In genomic region chrX:11255564-11256360, GRCm38 (mm10) we compare ENCODE assay signal across 20 mouse cellular contexts. TPM values are rescaled to one million over a fixed set of nuclear protein-coding genes. Genes with fewer than 3 reads are reported as not detected.
DNase-seq lines count a peak whose midpoint lies in the region; ATAC-seq lines count a peak whose summit lies in the region.
"Had no signal": no experiment of that assay in that cellular context is flagged by ENCODE, and none has a peak within 500 bp of the region (broad histone marks: within the 10 kb centered on the region; RNA-seq: fewer than 3 reads in every experiment).

No protein-coding gene starts in this region.

- H3K9ac ChIP-seq in kidney, embryonic 16.5 days (replicated peaks; ENCODE audit: low read length), result no peak overlapping the region
- H3K9ac ChIP-seq: liver, embryonic 15.5 days had no signal

- 32% methylated on average over 8 of the region's 8 CpGs for WGBS in kidney, embryonic 16.5 days

- H3K9me3 ChIP-seq in kidney, embryonic 16.5 days (ENCODE audit: low read length), result no peaks in the 10 kb centered on the region
- H3K9me3 ChIP-seq: hindbrain, embryonic 10.5 days; liver, embryonic 15.5 days had no signal

- no peak overlapping the region for H3K4me2 ChIP-seq in kidney, embryonic 16.5 days (replicated peaks; ENCODE audit: low read depth, low read length)
- H3K4me2 ChIP-seq: liver, embryonic 15.5 days had no signal

- no peak for DNase-seq in kidney, adult 11 months
- peak; percentile 4 for DNase-seq in thymus, postnatal 0 days (ENCODE audit: low spot score)
- no peak for DNase-seq in thymus, postnatal 10 days (ENCODE audit: low spot score in 2 of 2)
- peak; percentile 7 for DNase-seq in induced T-regulatory cell, adult 2 months (ENCODE audit: low read depth)
- peak; percentile 18 for DNase-seq in yolk sac, embryonic 10.5 days (ENCODE audit: low spot score)
- DNase-seq in frontal cortex, postnatal 14 days (ENCODE audit: low spot score in 2 of 2), result no peak
- DNase-seq in natural killer cell, adult 2 months (ENCODE audit: low spot score in 2 of 2), result no peak
- DNase-seq: adrenal gland, adult 8-10 months; cerebellum, adult 2 months; gastrocnemius, postnatal 36 days; kidney, postnatal 14 days; retina, postnatal 1 day; thymus, postnatal 14 days had no signal

- ATAC-seq in kidney, embryonic 16.5 days (ENCODE audit: low FRiP score, low TSS enrichment), result peak; percentile 63; the same call in 1 of the 2 replicates

- peaks cover 16% of the 10 kb centered on the region; the same call in 1 of the 2 replicates for H3K27me3 ChIP-seq in kidney, embryonic 16.5 days (ENCODE audit: insufficient read depth, low read length)
- H3K27me3 ChIP-seq: liver, embryonic 15.5 days had no signal

- H3K4me1 ChIP-seq in kidney, embryonic 16.5 days (ENCODE audit: insufficient read depth, low read length), result peaks cover 16% of the 10 kb centered on the region; the same call in 1 of the 2 replicates
- H3K4me1 ChIP-seq: liver, embryonic 15.5 days had no signal

- peak overlapping the region; percentile 68 for H3K27ac ChIP-seq in kidney, embryonic 16.5 days (ENCODE audit: low read length)
- H3K27ac ChIP-seq: liver, embryonic 15.5 days had no signal

- H3K4me3 ChIP-seq in kidney, embryonic 16.5 days (ENCODE audit: low read length), result no peak overlapping the region
- H3K4me3 ChIP-seq: hindbrain, embryonic 10.5 days; liver, embryonic 15.5 days had no signal

- H3K36me3 ChIP-seq in kidney, embryonic 16.5 days (ENCODE audit: insufficient read depth, low read length), result no peaks in the 10 kb centered on the region
- H3K36me3 ChIP-seq: hindbrain, embryonic 10.5 days; liver, embryonic 15.5 days had no signal

RNA-seq across cellular contexts. Expression of gene H2al1a, which starts 43.3 kb away (rescaled TPM):
- not detected in 2 replicates for polyA plus RNA-seq in kidney, embryonic 16.5 days (2015; fragmentation: Nextera tagmentation; extraction: Ambion mirVana)
- not detected in 2 replicates for polyA plus RNA-seq in thymus, postnatal 0 days (2015; fragmentation: Nextera tagmentation; extraction: Ambion mirVana)
- polyA plus RNA-seq: cerebellum, adult 2 months; cortical plate, adult 2 months; heart, embryonic 14.5 days; hindbrain, embryonic 10.5 days; liver, embryonic 15.5 days; neural tube, embryonic 14.5 days; small intestine, adult 2 months had no signal

RNA-seq across cellular contexts. Expression of gene H2al1b, which starts 46.5 kb away (rescaled TPM):
- polyA plus RNA-seq in kidney, embryonic 16.5 days (2015; fragmentation: Nextera tagmentation; extraction: Ambion mirVana), result not detected in 2 replicates
- not detected in 2 replicates for polyA plus RNA-seq in thymus, postnatal 0 days (2015; fragmentation: Nextera tagmentation; extraction: Ambion mirVana)
- polyA plus RNA-seq: cerebellum, adult 2 months; cortical plate, adult 2 months; heart, embryonic 14.5 days; hindbrain, embryonic 10.5 days; liver, embryonic 15.5 days; neural tube, embryonic 14.5 days; small intestine, adult 2 months had no signal

RNA-seq across cellular contexts. Expression of gene H2al1c, which starts 49.7 kb away (rescaled TPM):
- not detected in 2 replicates for polyA plus RNA-seq in kidney, embryonic 16.5 days (2015; fragmentation: Nextera tagmentation; extraction: Ambion mirVana)
- not detected in 2 replicates for polyA plus RNA-seq in thymus, postnatal 0 days (2015; fragmentation: Nextera tagmentation; extraction: Ambion mirVana)
- polyA plus RNA-seq: cerebellum, adult 2 months; cortical plate, adult 2 months; heart, embryonic 14.5 days; hindbrain, embryonic 10.5 days; liver, embryonic 15.5 days; neural tube, embryonic 14.5 days; small intestine, adult 2 months had no signal

RNA-seq across cellular contexts. Expression of gene H2al1d, which starts 52.9 kb away (rescaled TPM):
- not detected in 2 replicates for polyA plus RNA-seq in kidney, embryonic 16.5 days (2015; fragmentation: Nextera tagmentation; extraction: Ambion mirVana)
- polyA plus RNA-seq in thymus, postnatal 0 days (2015; fragmentation: Nextera tagmentation; extraction: Ambion mirVana), result not detected in 2 replicates
- polyA plus RNA-seq: cerebellum, adult 2 months; cortical plate, adult 2 months; heart, embryonic 14.5 days; hindbrain, embryonic 10.5 days; liver, embryonic 15.5 days; neural tube, embryonic 14.5 days; small intestine, adult 2 months had no signal

RNA-seq across cellular contexts. Expression of gene H2al1e, which starts 56.0 kb away (rescaled TPM):
- not detected in 2 replicates for polyA plus RNA-seq in kidney, embryonic 16.5 days (2015; fragmentation: Nextera tagmentation; extraction: Ambion mirVana)
- not detected in 2 replicates for polyA plus RNA-seq in thymus, postnatal 0 days (2015; fragmentation: Nextera tagmentation; extraction: Ambion mirVana)
- polyA plus RNA-seq: cerebellum, adult 2 months; cortical plate, adult 2 months; heart, embryonic 14.5 days; hindbrain, embryonic 10.5 days; liver, embryonic 15.5 days; neural tube, embryonic 14.5 days; small intestine, adult 2 months had no signal

Comparison
In these comparisons a context has a peak if more than half of its experiments do, and no peak if none do; other contexts are left out.
1. DNase-seq: peak in thymus, postnatal 0 days (single experiment), induced T-regulatory cell, adult 2 months (single experiment) and yolk sac, embryonic 10.5 days (single experiment); none in kidney, adult 11 months (single experiment), thymus, postnatal 10 days (0 of 2), frontal cortex, postnatal 14 days (0 of 2) and natural killer cell, adult 2 months (0 of 2).